In genomic region chr5:64467856-64468255, GRCm38 (mm10) we compare ENCODE assay signal across 19 mouse cellular contexts.
"Had no signal": no experiment of that assay in that cellular context is flagged by ENCODE, and none has a peak within 500 bp of the region (broad histone marks: within the 10 kb centered on the region; RNA-seq: fewer than 3 reads in every experiment).

No protein-coding gene starts in this region.

- H3K9ac ChIP-seq: heart, embryonic 13.5 days; heart, embryonic 15.5 days; hindbrain, embryonic 12.5 days; hindbrain, embryonic 14.5 days; intestine, embryonic 15.5 days; limb, embryonic 12.5 days; liver, embryonic 13.5 days; liver, embryonic 15.5 days had no signal

- H3K27ac ChIP-seq: heart, embryonic 13.5 days; heart, embryonic 15.5 days; hindbrain, embryonic 10.5 days; hindbrain, embryonic 12.5 days; hindbrain, embryonic 14.5 days; intestine, embryonic 15.5 days; layer of hippocampus, adult 2 months; left cerebral cortex, adult 2 months; limb, embryonic 10.5 days; limb, embryonic 12.5 days; liver, embryonic 13.5 days; liver, embryonic 15.5 days had no signal

- H3K4me3 ChIP-seq: heart, embryonic 13.5 days; heart, embryonic 15.5 days; hindbrain, embryonic 10.5 days; hindbrain, embryonic 12.5 days; intestine, embryonic 15.5 days; layer of hippocampus, adult 2 months; left cerebral cortex, adult 2 months; limb, embryonic 10.5 days; limb, embryonic 12.5 days; liver, embryonic 13.5 days; liver, embryonic 15.5 days had no signal

- H3K36me3 ChIP-seq: heart, embryonic 13.5 days; heart, embryonic 15.5 days; hindbrain, embryonic 10.5 days; hindbrain, embryonic 12.5 days; intestine, embryonic 15.5 days; limb, embryonic 10.5 days; limb, embryonic 12.5 days; liver, embryonic 13.5 days; liver, embryonic 15.5 days had no signal

- H3K4me1 ChIP-seq: heart, embryonic 15.5 days; hindbrain, embryonic 12.5 days; intestine, embryonic 15.5 days had no signal

- DNase-seq: gastrocnemius, postnatal 25 days; heart, postnatal 14 days; heart, postnatal 4 days; kidney, adult 18-20 months; kidney, postnatal 10 days; kidney, postnatal 4 days; liver; liver, embryonic 13.5 days had no signal

- H3K27me3 ChIP-seq: heart, embryonic 13.5 days; heart, embryonic 15.5 days; hindbrain, embryonic 12.5 days; intestine, embryonic 15.5 days; limb, embryonic 12.5 days had no signal
